Mouse (Mus musculus) erythroblast, embryonic 14.5 days (primary cell): ENCODE data around the gene Ntf3. TPM values are rescaled to one million over a fixed set of nuclear protein-coding genes. Genes with fewer than 3 reads are reported as not detected.

Source experiments
- H3K27me3 ChIP-seq: 2 replicates; pipeline ENCODE4 v1.6.1; 2012; ENCODE audit warnings: inconsistent platforms; ENCODE audit not compliant: control insufficient read depth
- H3K36me3 ChIP-seq: 2 replicates; pipeline ENCODE4 v1.6.1; 2012; ENCODE audit warnings: mild to moderate bottlenecking, inconsistent platforms; ENCODE audit not compliant: control insufficient read depth
- H3K4me1 ChIP-seq: 2 replicates; pipeline ENCODE4 v1.6.1; 2012; ENCODE audit warnings: inconsistent platforms; ENCODE audit not compliant: control insufficient read depth
- H3K4me3 ChIP-seq: replicated peaks from 2 replicates; pipeline ENCODE3; 2012; ENCODE audit warnings: moderate library complexity, mild to moderate bottlenecking, inconsistent platforms
- H3K9me3 ChIP-seq: 2 replicates; pipeline ENCODE4 v1.6.1; 2012; ENCODE audit warnings: low read length, inconsistent platforms, mixed read lengths; ENCODE audit not compliant: control insufficient read depth
- GATA1 ChIP-seq: IDR thresholded peaks from 2 replicates; pipeline ENCODE4 v1.6.1; 2012; ENCODE audit warnings: low read length, inconsistent platforms, mixed read lengths
- TAL1 ChIP-seq: IDR thresholded peaks from 3 replicates; pipeline ENCODE4 v1.6.1; 2012; ENCODE audit warnings: low read length, inconsistent platforms, mixed read lengths
- polyA plus RNA-seq: library from polyadenylated mRNA; stranded (reverse); fragments of >175 nt; gene quantifications from 2 replicates; pipeline ENCODE4 v1.2.3, GENCODE M21; 2012

Ntf3 gene
- polyA plus RNA-seq, 1 experiment: not detected

- Histone ChIP-seq H3K9me3 (peaks cover 2% of the 10 kb centered on the region; the same call in 1 of the 2 replicates), H3K4me3 (no peak overlapping the region), H3K36me3 (no peaks in the 10 kb centered on the region), H3K4me1 (no peaks in the 10 kb centered on the region), H3K27me3 (no peaks in the 10 kb centered on the region)
- no peak for TF ChIP-seq GATA1
- no peak for TF ChIP-seq TAL1
Measured at GRCm38 (mm10) chr6:126053136-126053535, 113.6 kb downstream of the Ntf3 start.
